Mouse (Mus musculus) testis, adult 2 months (tissue): ENCODE results near the gene Lipt2. TPM values are rescaled to one million over a fixed set of nuclear protein-coding genes. Genes with fewer than 3 reads are reported as not detected.

Source experiments
- H3K27ac ChIP-seq: fragments of 200-500 bp; 2 replicates; pipeline ENCODE4 v1.5.1; 2012; ENCODE audit warnings: low read depth, low read length; ENCODE audit not compliant: control insufficient read depth, insufficient read depth
- H3K27me3 ChIP-seq: fragments of 200-500 bp; 2 replicates; pipeline ENCODE4 v1.6.1; 2012; ENCODE audit warnings: mild to moderate bottlenecking, low read length, moderate library complexity; ENCODE audit not compliant: control insufficient read depth, insufficient read depth
- H3K36me3 ChIP-seq: fragments of 200-500 bp; 2 replicates; pipeline ENCODE4 v1.6.1; 2012; ENCODE audit warnings: mild to moderate bottlenecking, low read length; ENCODE audit not compliant: control insufficient read depth, insufficient read depth
- H3K4me1 ChIP-seq: fragments of 200-500 bp; 2 replicates; pipeline ENCODE4 v1.6.1; 2012; ENCODE audit warnings: low read length; ENCODE audit not compliant: control insufficient read depth, insufficient read depth
- H3K4me3 ChIP-seq: fragments of 200-500 bp; 2 replicates; pipeline ENCODE4 v1.5.1; 2012; ENCODE audit warnings: low read depth, mild to moderate bottlenecking, low read length, moderate library complexity, mixed read lengths; ENCODE audit not compliant: control insufficient read depth
- CTCF ChIP-seq: fragments of 200-500 bp; IDR thresholded peaks from 2 replicates; pipeline ENCODE4 v1.5.1; 2012; ENCODE audit warnings: low read depth, mild to moderate bottlenecking, inconsistent platforms, low read length, moderate library complexity; ENCODE audit not compliant: control insufficient read depth, insufficient read depth, insufficient replicate concordance
- POLR2A ChIP-seq: fragments of 200-500 bp; IDR thresholded peaks from 2 replicates; pipeline ENCODE4 v1.6.1; 2012; ENCODE audit warnings: low read depth, mild to moderate bottlenecking, inconsistent platforms, low read length, moderate library complexity; ENCODE audit not compliant: control insufficient read depth
- polyA plus RNA-seq: library from polyadenylated mRNA; depleted of rRNA; stranded (reverse); fragments of >200 nt; gene quantifications from 2 replicates; pipeline ENCODE4 v1.2.3, GENCODE M21; 2012

The Lipt2 gene
- polyA plus RNA-seq, 1 experiment: 2.2 TPM

- Histone ChIP-seq H3K27me3 (no peaks in the 10 kb centered on the region), H3K4me1 (no peaks in the 10 kb centered on the region), H3K27ac (no peak overlapping the region), H3K4me3 (no peak overlapping the region), H3K36me3 (no peaks in the 10 kb centered on the region)
- no peak for TF ChIP-seq POLR2A
- no peak for TF ChIP-seq CTCF
Measured at GRCm38 (mm10) chr7:100168654-100169053, 9.6 kb downstream of the Lipt2 start.

GRCm38 (mm10) chr7:100170756-100171155 lies 11.7 kb downstream of the Lipt2 start:
- Histone ChIP-seq H3K4me3 (no peak overlapping the region), H3K4me1 (no peaks in the 10 kb centered on the region), H3K27ac (no peak overlapping the region), H3K36me3 (no peaks in the 10 kb centered on the region), H3K27me3 (no peaks in the 10 kb centered on the region)
- no peak for TF ChIP-seq CTCF
- TF ChIP-seq POLR2A: no peak

- Histone ChIP-seq H3K27me3 (peaks cover 7% of the 10 kb centered on the region), H3K36me3 (no peaks in the 10 kb centered on the region), H3K4me3 (peak within 1 kb of the TSS; percentile 86), H3K27ac (no peak within 1 kb of the TSS), H3K4me1 (peaks cover 12% of the 10 kb centered on the region)
- no peak for TF ChIP-seq CTCF
- TF ChIP-seq POLR2A: peak; percentile 62; the same call in 1 of the 2 replicates
Measured at GRCm38 (mm10) chr7:100176269-100176668, 17.2 kb downstream of the Lipt2 start, which contains the start of gene Kcne3. Gene Kcne3 (plus strand): TSS chr7:100176502.

- TF ChIP-seq CTCF: no peak
- TF ChIP-seq POLR2A: no peak
- peaks cover 7% of the 10 kb centered on the region for H3K27me3 ChIP-seq
- H3K27ac ChIP-seq: no peak overlapping the region
- no peaks in the 10 kb centered on the region for H3K36me3 ChIP-seq
- H3K4me3 ChIP-seq: peak overlapping the region; percentile 85
- H3K4me1 ChIP-seq: peaks cover 12% of the 10 kb centered on the region
Measured at GRCm38 (mm10) chr7:100178016-100178890, 19.2 kb downstream of the Lipt2 start.

GRCm38 (mm10) chr7:100178891-100179233 lies 19.8 kb downstream of the Lipt2 start:
- H3K36me3 ChIP-seq: no peaks in the 10 kb centered on the region
- H3K27ac ChIP-seq: no peak overlapping the region
- H3K4me1 ChIP-seq: peaks cover 12% of the 10 kb centered on the region
- H3K27me3 ChIP-seq: peaks cover 7% of the 10 kb centered on the region
- H3K4me3 ChIP-seq: peak overlapping the region; percentile 85
- TF ChIP-seq CTCF (no peak), POLR2A (no peak)

- Histone ChIP-seq H3K27ac (no peak overlapping the region), H3K4me3 (peak overlapping the region; percentile 85), H3K36me3 (no peaks in the 10 kb centered on the region), H3K4me1 (peaks cover 12% of the 10 kb centered on the region), H3K27me3 (peaks cover 7% of the 10 kb centered on the region)
- TF ChIP-seq CTCF (no peak), POLR2A (no peak)
Measured at GRCm38 (mm10) chr7:100179394-100179793, 20.3 kb downstream of the Lipt2 start.

- peaks cover 7% of the 10 kb centered on the region for H3K27me3 ChIP-seq
- H3K4me1 ChIP-seq: peaks cover 12% of the 10 kb centered on the region
- no peaks in the 10 kb centered on the region for H3K36me3 ChIP-seq
- H3K4me3 ChIP-seq: peak overlapping the region; percentile 55
- no peak for TF ChIP-seq POLR2A
- no peak for TF ChIP-seq CTCF
- H3K27ac ChIP-seq: no peak overlapping the region
Measured at GRCm38 (mm10) chr7:100179836-100180407, 20.8 kb downstream of the Lipt2 start.
